Mouse (Mus musculus) bone marrow macrophage, adult 2 months (primary cell): ENCODE measurements around the gene Hsd3b6. TPM values are rescaled to one million over a fixed set of nuclear protein-coding genes. Genes with fewer than 3 reads are reported as not detected.

Experiments used
- H3K27ac ChIP-seq: 2 replicates; pipeline ENCODE4 v1.5.1; 2012; ENCODE audit warnings: low read depth, low read length; ENCODE audit not compliant: insufficient read depth
- H3K4me1 ChIP-seq: 2 replicates; pipeline ENCODE4 v1.6.1; 2012; ENCODE audit warnings: low read length; ENCODE audit not compliant: control insufficient read depth, insufficient read depth
- H3K4me3 ChIP-seq: 2 replicates; pipeline ENCODE4 v1.5.1; 2012; ENCODE audit warnings: mild to moderate bottlenecking, low read length, moderate library complexity; ENCODE audit not compliant: insufficient read depth
- CTCF ChIP-seq: IDR thresholded peaks from 2 replicates; pipeline ENCODE4 v1.5.1; 2012; ENCODE audit warnings: low read depth, mild to moderate bottlenecking, low read length, moderate library complexity
- POLR2A ChIP-seq: IDR thresholded peaks from 2 replicates; pipeline ENCODE4 v1.6.1; 2012; ENCODE audit warnings: mild to moderate bottlenecking, low read depth, low read length, borderline replicate concordance
- polyA plus RNA-seq: library from polyadenylated mRNA; stranded (reverse); fragments of >200 nt; gene quantifications from 2 replicates; pipeline ENCODE4 v1.2.4, GENCODE M21; 2012; ENCODE audit not compliant: missing spikeins, insufficient read depth, insufficient read length

The Hsd3b6 gene
- not detected in 2 replicates for polyA plus RNA-seq

DNA sequence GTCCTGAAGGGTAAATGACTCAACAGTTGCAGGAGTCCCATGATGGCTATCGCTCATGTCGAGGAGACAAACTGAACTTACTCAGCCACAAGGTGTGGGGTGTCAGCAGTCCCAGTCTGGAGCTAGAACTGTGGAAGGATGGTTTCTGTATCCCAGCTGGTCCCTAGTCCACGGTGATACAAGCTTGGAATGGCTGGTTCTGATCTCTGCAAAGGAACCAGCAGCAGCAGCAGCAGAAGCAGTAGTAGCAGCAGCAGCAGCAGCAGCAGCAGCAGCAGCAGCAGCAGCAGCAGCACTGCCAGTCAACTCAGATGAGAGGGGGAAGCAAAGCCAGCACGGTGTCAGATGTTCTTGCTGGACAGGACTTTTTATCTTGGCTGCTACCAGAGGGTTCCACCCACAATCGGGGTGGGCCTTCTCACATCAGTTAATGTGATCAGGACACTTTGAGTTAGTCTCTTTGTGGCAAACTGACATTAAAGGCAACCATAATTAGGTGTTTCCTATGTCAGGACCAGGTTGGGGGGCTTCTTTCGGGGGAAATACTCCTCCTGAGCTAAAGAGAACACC, at the start of gene Hsd3b6:
Hsd3b6 (minus strand) TSS at position 343 of the 570 bp plus-strand sequence.
- Histone ChIP-seq H3K4me3 (no peak within 1 kb of the TSS), H3K27ac (no peak within 1 kb of the TSS), H3K4me1 (no peaks in the 10 kb centered on the region)
- TF ChIP-seq POLR2A, result no peak
- TF ChIP-seq CTCF, result no peak

DNA sequence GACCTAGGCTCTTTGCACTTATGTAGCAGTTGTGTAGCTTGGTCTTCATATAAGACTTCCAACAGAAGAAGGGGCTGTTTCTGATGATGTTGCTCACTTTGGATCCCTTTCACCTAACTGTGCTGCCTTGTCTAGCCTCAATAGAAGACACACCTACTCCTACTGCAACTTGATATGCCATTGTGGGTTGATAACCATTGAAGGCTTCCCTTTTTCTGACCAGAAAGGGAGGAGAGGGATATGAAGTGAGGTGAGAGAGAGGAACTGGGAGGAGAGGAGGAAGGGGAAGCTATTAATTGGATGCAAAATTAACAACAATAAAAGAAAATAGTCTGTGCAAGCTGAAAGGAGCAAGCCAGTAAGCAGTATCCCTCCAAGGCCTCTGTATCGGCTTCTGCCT, 48.6 kb upstream of the Hsd3b6 start:
- Histone ChIP-seq H3K4me1 (no peaks in the 10 kb centered on the region), H3K27ac (no peak overlapping the region), H3K4me3 (no peak overlapping the region)
- no peak for TF ChIP-seq POLR2A
- no peak for TF ChIP-seq CTCF

DNA sequence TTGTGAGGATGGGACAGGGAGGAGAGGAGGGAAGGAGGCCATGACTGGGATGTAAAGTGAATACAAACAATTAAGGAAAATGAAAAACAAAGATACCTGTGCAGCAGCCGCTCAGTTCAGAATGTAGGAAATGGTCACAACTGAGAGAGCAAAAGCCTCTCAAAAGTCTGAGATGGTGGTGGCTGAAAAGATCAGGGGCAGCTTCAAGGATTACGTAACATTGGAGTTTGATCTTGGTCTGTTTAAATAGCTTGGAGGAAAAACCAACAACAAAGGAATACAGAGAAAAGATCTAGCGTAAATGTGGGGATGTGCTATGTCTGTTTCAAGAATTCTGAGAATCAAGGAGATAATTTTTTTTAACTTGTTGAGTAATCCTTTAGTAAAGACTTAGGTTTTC, 45.3 kb upstream of the Hsd3b6 start, which contains the start of gene Hsd3b1:
Hsd3b1 (minus strand) TSS at position 219 of the 400 bp plus-strand sequence.
- H3K27ac ChIP-seq, result no peak within 1 kb of the TSS
- no peak within 1 kb of the TSS for H3K4me3 ChIP-seq
- TF ChIP-seq POLR2A (no peak), CTCF (no peak)
- H3K4me1 ChIP-seq, result no peaks in the 10 kb centered on the region

- Histone ChIP-seq H3K4me1 (no peaks in the 10 kb centered on the region), H3K4me3 (no peak overlapping the region), H3K27ac (no peak overlapping the region)
- TF ChIP-seq CTCF, result no peak
- no peak for TF ChIP-seq POLR2A
Observed at GRCm38 (mm10) chr3:98858051-98858450, 43.8 kb upstream of the Hsd3b6 start.

DNA sequence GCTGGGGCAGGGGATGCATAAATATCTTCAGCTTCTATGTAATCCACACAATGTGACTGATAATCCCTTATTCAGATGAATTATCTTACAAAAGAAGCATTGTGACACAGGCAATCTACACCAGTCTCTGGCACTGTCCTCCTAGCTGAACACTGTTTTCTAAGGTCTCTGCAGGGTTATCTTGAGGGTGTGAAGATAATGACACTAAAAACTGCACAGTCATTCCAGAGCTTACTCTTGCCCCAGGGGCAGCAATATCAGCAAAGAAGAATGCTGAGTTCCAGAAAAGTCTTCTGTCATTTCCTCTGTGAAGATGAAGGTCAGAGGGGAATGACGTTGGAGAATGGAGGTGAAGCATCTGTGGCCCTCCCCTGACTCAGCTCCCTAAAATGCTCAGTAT, 42.6 kb upstream of the Hsd3b6 start:
- Histone ChIP-seq H3K4me3 (no peak overlapping the region), H3K4me1 (no peaks in the 10 kb centered on the region), H3K27ac (no peak overlapping the region)
- no peak for TF ChIP-seq CTCF
- no peak for TF ChIP-seq POLR2A

GRCm38 (mm10) chr3:98855160-98855559, 40.9 kb upstream of the Hsd3b6 start:
- TF ChIP-seq CTCF (no peak), POLR2A (no peak)
- no peak overlapping the region for H3K27ac ChIP-seq
- no peak overlapping the region for H3K4me3 ChIP-seq
- no peaks in the 10 kb centered on the region for H3K4me1 ChIP-seq

GRCm38 (mm10) chr3:98853685-98854084, 39.4 kb upstream of the Hsd3b6 start:
- TF ChIP-seq CTCF, result no peak
- TF ChIP-seq POLR2A, result no peak
- Histone ChIP-seq H3K4me1 (no peaks in the 10 kb centered on the region), H3K4me3 (no peak overlapping the region), H3K27ac (no peak overlapping the region)

DNA sequence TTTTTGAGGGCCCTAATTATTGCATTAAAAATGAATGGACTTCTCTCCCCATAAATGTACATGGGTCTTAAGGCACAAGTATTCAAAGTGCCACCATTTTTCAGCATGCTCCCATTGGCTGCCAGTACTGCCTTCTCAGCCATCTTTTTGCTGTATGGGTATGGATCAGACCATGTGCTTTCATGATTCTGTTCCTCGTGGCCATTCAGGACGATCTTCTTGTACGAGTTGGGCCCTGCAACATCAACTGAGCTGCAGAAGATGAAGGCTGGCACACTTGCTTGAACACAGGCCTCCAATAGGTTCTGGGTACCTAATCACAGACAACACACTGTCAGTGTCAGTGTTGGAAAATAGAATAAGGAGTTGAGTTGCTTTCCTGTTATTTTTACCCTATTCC, 38.8 kb upstream of the Hsd3b6 start:
- H3K27ac ChIP-seq, result no peak overlapping the region
- H3K4me3 ChIP-seq, result no peak overlapping the region
- no peaks in the 10 kb centered on the region for H3K4me1 ChIP-seq
- TF ChIP-seq CTCF, result no peak
- no peak for TF ChIP-seq POLR2A

- Histone ChIP-seq H3K4me3 (no peak overlapping the region), H3K27ac (no peak overlapping the region), H3K4me1 (no peaks in the 10 kb centered on the region)
- TF ChIP-seq CTCF (no peak), POLR2A (no peak)
Observed at GRCm38 (mm10) chr3:98852631-98853030, 38.4 kb upstream of the Hsd3b6 start.

DNA sequence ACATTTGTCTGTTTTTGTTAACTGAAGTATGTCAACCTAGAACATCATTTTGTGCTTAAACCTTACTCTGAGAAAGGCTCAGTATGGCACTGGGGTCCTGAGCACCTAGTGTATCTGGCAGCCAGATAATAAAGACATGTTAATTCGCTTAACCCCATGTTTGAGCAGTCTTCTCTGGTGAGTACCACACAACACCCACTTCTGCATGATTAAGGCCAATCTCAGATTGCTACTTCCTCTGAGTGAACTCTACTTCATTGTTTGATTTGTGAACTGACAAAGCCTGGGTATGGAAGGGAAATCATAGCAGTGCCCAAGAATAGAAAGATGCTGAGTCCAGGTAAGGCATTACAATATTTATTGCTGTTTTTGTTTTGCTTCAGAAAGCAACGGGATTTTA, 37.6 kb upstream of the Hsd3b6 start:
- no peak overlapping the region for H3K4me3 ChIP-seq
- H3K4me1 ChIP-seq, result no peaks in the 10 kb centered on the region
- H3K27ac ChIP-seq, result no peak overlapping the region
- TF ChIP-seq POLR2A (no peak), CTCF (no peak)
